Mouse (Mus musculus): Measurements from ENCODE around the gene Cmtm3.
"Not testable (repeated sequence)": the region's sequence is repeated elsewhere in the genome, so short reads cannot be mapped to it uniquely, and the experiment has no call there.

Gene Cmtm3

DNA sequence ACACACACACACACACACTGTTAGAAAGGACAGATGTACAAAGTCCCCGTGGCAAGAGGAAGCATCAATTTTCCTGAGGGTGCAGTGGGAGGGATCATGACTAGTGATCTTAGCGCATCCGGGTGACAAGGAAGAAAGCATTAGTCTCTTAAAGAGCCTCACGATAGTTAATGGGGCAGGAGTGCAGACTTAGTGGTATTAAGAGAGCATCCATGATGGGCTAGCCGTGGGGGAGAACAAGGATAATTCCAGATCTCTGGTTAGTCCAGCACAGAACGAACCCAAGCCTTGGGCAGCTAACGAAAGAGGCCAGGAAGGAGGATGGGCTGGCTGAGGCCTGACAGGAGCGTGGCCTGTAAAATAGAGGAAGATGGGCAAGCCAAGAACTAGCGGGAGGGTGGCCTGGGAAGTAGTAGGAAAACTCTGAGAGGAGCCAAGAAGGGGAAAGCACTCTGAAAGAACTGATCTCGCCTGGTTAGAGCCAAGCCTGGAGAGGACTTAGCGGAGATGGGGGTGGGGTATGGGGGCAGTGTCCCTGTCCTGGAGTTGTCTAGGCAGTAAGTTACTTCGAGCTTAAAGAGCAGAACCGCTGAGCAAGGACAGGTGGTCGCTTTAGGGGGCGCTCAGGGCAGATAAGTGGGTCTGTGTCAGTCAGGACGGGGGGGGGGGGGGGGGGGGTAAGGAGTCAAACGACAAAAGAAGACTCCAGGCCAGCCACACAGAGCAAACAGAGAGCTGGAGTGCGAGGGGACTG is at the start of gene Cmtm3:
Cmtm3 (plus strand) TSS at position 182 of the 754 bp plus-strand sequence.
- DNase-seq (ENCODE audit: low read depth), result peak; percentile 29

DNA sequence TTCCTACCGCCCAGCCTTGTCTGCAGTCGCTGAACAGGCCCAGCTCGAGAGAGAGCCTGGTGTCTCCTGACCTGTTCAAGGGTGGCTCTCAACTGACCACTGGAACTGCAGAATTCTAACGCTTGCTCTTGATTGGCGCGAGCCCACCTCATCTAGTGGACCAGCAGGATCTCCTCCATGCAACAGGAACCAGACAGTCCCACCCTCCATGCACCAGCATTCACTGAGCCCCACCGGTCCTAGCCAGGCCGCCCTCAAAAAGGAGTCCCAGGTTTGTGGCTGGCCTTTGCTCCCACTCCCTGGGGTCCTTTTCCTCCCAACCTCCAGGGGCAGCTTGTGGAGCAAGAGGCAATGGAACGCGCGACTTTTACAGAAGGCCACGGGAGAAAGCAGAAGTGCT is 46.1 kb upstream of the Cmtm3 start, which contains the start of gene Cmtm2a:
Cmtm2a (minus strand) TSS at position 101 of the 400 bp plus-strand sequence.
- DNase-seq (ENCODE audit: low read depth), result not testable (repeated sequence)

DNA sequence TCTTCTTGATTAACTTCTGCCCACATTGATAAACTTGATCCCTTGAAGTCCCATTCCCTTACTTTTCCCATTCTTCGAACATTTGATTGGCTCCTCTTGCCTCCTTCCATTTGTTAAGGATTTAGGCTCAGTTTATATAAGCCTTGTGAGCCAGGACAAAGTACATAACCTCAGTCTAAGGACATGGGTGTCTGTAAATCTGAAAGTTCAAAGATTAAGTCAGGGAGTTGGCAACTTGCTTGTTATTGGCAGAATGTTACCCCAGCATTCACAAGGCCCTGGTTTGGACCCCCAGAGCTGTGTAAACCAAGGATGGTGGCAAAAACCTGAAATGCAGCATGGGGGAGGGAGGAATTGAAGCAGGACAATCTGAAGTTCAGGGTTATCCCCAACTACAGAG is 44.8 kb upstream of the Cmtm3 start:
- no peak for DNase-seq (ENCODE audit: low read depth)

- not testable (repeated sequence) for DNase-seq (ENCODE audit: low read depth)
Observed at GRCm38 (mm10) chr8:104301577-104301976, 37.6 kb upstream of the Cmtm3 start.

GRCm38 (mm10) chr8:104302536-104302935 is 36.7 kb upstream of the Cmtm3 start:
- not testable (repeated sequence) for DNase-seq (ENCODE audit: low read depth)

DNA sequence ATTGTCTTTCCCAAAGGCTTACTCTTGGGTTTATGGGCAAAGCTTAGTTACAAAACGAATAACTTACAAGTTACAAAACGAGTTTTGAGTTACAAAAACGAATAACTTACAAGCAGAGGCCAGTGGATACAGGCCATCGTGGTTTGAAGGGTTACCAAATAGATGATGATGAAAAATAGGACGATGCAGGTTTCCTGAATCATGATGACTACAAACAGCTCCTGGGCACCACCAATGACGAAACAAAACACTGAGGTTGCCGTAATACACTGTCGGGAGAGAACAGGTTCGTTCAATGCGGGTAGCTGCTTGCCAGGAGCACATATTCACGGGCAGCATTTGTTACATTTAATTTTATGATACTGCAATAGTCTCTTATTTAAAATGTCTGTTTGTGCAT is 34.2 kb upstream of the Cmtm3 start:
- DNase-seq (ENCODE audit: low read depth), result no peak

DNA sequence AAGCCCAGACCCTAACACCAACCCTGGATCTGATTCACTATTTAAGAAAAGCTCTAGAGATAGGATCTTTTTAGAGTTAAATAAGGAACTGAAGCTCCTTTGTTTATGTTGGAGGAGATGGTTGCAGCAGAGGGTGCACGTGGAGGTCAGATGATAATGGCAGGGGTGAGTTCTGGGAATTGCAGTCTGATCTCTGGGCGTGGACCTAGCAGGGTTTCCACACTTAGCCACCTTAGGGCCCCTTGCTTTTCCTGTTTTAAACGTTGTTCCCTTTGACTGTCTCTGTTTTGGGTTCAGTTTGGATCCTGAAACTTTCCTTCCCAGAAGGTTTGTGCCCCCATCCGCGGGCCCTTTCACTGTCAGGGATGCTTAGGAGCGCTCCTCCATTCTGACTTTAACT is 30.9 kb upstream of the Cmtm3 start:
- not testable (repeated sequence) for DNase-seq (ENCODE audit: low read depth)

DNA sequence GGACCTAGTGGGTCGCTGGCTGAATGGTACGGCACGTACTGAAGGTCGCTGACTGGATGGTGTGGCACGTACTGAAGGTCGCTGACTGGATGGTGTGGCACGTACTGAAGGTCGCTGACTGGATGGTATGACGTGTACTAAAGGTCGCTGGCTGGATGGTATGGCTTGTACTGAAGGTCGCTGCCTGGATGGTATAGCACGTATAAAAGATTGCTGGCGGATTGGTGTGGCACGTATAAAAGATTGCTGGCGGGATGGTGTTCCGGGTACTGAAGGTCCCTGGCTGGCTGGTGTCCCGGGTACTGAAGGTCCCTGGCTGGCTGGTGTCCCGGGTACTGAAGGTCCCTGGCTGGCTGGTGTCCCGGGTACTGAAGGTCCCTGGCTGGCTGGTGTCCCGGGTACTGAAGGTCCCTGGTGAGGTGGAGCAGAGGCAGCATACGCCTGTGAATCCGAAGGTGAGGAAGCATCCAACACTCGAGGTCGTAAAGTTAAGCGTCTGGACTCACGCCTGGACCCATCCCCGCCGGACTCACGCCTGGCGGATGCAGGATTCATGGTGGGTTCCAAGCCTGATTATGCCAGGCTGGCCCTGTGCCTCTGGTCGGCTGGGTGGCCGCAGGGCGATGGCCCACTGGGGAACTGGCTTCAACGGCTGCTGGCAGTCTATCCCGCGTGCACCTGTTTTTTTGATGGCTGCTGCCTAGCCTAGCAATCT is 29.6 kb upstream of the Cmtm3 start, which contains the start of the genes Gm45711 and Cmtm1:
Gm45711 (minus strand) TSS at position 641 of the 715 bp plus-strand sequence.
Cmtm1 (minus strand) TSS at position 705 of the 715 bp plus-strand sequence.
- DNase-seq (ENCODE audit: low read depth), result not testable (repeated sequence)

GRCm38 (mm10) chr8:104312023-104312422 is 27.2 kb upstream of the Cmtm3 start:
- DNase-seq (ENCODE audit: low read depth), result not testable (repeated sequence)

DNA sequence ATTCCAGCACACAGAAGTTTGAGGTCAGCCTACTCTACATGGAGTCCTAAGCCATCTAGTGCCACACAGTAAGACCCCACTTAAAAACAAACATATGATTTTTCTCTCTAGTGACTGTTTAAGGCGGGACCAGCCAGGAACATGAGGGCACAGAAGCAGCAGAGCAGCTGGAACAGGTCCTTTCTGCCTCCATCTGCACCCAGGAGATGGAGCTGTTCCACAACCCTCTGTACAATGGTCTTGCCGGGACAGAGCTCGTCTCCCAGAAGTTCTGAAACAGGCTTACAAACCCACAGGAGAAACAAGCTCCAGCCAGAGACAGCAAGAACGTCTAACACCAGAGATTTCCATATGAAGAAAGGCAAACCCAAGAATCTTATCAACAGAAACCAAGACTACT is 25.9 kb upstream of the Cmtm3 start:
- no peak for DNase-seq (ENCODE audit: low read depth)

GRCm38 (mm10) chr8:104321267-104321666 is 17.9 kb upstream of the Cmtm3 start, which contains the start of gene Gm11020:
Gm11020 (plus strand) TSS chr8:104321567.
- not testable (repeated sequence) for DNase-seq (ENCODE audit: low read depth)

- not testable (repeated sequence) for DNase-seq (ENCODE audit: low read depth)
Observed at GRCm38 (mm10) chr8:104321930-104322329, 17.3 kb upstream of the Cmtm3 start, which contains the start of gene Cmtm2b. Cmtm2b (plus strand) TSS chr8:104322230.

DNA sequence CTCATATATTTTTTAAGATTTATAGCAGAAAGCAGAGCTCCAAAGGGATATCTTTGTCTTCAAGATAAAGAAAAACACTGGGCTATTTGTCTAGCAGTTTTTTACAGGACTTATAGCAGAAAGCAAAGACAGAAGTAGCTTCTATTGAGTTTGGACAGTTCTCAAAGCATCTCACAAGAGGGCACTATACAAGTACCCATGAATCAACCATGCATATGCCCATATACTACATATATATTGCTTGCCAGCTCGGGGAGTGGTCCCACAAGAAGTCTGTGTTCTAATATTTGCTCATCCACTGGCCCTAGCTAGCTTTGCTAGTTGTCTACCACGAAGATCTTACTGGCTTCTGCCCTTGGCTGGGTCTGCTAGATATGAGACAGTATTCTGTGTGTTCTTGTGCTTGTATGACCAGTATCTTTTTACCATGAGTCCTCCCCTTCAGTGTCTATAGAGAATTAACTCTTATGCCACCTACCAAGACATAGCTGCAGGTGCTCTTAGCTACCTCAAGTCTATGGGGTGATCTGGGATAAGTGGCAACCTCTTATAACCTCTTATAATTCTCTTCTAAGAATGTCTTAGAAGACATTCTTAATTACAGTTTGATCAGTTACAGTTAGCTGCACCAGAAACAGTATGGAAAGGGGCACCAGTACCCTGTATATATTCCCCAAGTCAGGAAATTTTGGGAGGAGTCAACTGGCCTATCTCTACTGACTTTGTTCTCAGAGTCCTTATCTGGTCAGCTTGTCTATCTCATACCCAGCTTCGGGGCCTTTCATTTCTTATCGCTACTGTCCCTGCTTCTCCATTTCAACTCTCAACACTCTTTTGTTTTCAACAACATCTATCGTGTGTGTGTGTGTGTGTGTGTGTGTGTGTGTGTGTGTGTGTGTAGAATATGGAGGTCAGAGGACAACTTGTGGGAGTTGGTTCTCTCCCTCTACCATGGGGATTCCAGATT is 6.3 kb upstream of the Cmtm3 start:
- no peak for DNase-seq (ENCODE audit: low read depth)

DNA sequence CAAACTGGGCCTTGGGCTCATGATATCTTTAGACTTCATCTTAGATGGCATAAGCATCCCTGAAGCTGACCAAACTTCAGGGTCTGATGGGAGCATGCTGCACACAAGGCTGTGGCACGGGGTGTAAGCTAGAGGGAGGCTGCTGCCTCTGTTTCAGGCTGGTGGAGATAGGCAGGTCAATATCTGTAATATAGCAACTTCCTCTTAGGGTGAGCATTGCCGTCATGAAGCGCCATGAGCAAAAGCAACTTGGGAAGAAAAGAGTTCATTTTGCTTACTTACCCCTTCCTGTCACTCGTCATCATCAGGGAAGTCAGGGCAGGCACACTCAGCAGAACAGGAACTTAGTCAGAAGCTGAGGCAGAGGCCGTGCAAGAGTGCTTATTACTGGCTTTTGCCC is 5.4 kb upstream of the Cmtm3 start:
- DNase-seq (ENCODE audit: low read depth), result no peak

DNA sequence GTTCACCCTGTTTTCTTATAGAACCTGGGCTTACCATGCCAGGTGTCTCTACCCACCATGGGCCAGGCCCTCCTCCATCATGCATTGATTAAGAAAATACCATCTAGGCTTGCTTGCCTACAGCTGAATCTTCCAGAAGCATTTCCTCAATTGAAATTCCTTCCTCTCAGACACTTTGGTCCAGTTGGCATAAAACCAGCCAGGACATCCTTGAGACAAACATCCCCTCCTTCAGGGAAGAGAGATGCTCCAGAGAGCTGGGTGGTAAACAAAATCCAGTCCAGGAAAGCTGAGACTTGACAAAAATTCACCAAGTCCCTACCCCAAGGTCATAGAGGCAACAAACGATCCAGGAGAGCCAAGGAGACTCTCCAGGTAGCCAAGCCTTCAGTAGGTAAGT is 5.0 kb upstream of the Cmtm3 start:
- no peak for DNase-seq (ENCODE audit: low read depth)

DNA sequence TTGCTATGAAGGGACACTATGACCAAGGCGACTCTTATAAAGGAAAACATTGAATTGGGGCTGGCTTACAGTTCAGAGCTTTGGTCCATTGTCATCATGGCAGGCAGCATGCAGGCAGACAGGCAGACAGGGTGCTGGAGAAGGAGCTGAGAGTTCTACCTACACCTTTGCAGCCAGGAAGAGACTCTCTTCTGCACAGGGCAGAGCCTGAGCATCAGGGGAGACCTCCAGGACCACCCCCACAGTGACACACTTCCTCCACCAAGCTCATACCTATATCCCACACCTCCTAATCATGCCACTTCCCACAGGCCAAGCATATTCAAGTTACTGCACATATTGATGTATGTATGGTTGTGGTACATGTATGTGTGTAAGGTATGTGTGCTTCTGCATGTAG is 2.4 kb upstream of the Cmtm3 start:
- DNase-seq (ENCODE audit: low read depth), result no peak

DNA sequence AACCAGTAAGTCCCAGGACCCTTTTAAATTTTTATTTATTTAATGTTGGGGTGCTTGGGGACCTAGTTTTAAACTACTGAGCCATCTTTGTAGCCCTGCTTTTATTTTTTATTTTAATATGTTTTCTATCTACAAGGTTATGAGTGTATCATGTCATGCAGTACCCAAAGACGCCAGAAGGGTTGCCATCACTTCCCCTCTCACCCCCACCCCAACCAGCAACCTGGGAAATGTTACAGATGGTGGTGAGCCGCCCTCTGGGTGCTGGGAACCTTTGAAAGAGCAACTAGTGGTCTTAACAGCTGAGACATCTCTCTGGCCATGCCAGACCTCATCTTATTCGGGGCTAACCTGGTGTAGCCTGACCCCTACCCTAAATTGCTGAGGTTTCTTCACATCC is 1.3 kb upstream of the Cmtm3 start:
- DNase-seq (ENCODE audit: low read depth), result peak; percentile 48

GRCm38 (mm10) chr8:104339983-104340232 is 698 bp downstream of the Cmtm3 start:
- no peak for DNase-seq (ENCODE audit: low read depth)

DNA sequence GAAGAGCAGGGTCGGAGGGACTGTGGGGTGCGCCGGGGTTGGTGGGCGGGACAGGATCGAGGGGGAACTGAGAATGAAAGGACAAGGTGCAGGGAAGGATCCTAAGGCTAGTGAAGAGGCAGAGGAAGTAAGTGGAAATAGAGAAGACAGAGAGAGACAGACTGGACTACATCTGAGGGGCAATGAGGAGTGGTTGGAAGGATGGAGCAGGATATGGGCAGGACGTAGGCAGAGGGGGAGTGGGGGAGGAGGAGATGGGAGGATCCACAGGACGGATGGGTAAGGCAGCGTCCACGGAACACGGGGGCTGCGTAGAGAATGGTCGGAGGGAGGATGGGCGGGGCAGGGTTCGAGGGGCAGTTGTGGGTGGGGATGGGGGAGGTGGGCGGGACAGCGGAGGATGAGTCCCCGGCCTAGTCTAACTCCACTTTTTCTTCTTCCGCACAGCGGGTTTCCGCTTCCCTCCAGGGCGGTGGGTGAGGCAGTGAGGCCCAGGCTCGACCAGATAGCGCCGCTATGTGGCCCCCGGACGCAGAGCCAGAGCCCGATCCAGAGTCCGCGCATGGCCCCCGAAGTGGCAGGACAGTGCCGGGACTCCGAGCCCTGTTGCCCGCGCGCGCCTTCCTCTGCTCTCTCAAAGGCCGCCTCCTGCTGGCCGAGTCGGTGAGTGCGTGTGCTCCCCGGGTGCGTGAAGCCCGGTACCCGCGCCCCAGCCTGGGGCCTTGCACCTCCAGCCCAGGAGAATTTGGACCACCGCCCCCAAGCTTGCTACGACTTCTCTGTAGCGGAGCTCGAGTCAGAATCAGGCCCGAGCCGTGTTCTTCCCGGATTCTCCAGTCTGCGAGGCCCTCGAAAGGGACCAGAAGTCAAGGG is 1.3 kb downstream of the Cmtm3 start:
- peak; percentile 86 for DNase-seq (ENCODE audit: low read depth)

DNA sequence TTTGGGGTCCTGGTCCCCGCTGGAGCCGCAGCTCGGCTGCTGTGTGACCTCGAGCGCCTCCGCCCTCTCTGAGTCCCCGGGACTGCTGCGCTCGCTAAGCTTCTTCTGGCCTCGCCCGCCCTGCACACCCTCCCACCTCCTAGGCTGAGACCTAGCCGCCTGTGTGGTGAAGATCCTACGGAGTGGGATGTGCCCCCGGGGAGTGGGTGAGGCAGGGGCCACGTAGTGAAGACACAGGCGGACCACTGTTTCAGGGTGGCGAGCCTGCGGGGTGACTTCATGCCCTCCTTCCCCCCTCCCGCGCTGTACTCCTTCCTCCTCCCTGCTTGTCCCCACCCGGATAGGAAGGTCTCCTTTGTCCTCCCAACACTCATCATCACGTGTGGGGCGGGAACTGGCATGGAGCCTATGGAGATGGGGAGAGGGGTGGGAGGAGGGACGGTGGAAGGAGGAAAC is 1.9 kb downstream of the Cmtm3 start:
- no peak for DNase-seq (ENCODE audit: low read depth)

DNA sequence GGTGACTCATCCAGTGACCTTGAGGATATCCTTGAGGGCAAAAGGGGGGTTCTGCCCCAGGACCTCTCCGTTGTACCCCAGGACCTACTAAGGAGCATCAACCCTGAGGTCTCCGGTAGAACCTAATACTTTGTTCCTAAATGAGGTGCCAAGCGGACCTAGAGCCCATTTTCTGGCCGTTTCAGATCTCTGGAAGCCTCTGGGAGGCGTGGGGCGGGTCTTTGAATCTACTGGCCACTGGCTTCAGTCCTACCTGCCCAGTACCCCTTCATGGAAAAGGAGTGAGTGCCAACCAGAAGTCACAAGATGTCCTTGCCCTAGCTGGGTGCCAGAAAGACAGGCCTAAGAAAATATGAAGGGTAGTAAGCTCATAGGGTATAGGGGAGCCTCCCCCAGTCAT is 2.5 kb downstream of the Cmtm3 start:
- peak; percentile 15 for DNase-seq (ENCODE audit: low read depth)

Data from naive thymus-derived CD4-positive, alpha-beta T cell, adult 2 months (primary cell).